14 mouse cellular contexts compared by ENCODE assay signal in genomic region chr12:117386957-117387356, GRCm38 (mm10).
"Had no signal": no experiment of that assay in that cellular context is flagged by ENCODE, and none has a peak within 500 bp of the region (broad histone marks: within the 10 kb centered on the region; RNA-seq: fewer than 3 reads in every experiment).

No protein-coding gene starts in this region.

- H3K4me3 ChIP-seq: layer of hippocampus, adult 2 months; limb, embryonic 13.5 days; midbrain, embryonic 13.5 days; myocyte; neural tube, embryonic 15.5 days had no signal

- ATAC-seq: midbrain, embryonic 13.5 days had no signal

- H3K27me3 ChIP-seq: limb, embryonic 13.5 days; midbrain, embryonic 13.5 days had no signal

- H3K36me3 ChIP-seq: limb, embryonic 13.5 days; midbrain, embryonic 13.5 days; neural tube, embryonic 15.5 days had no signal

- DNase-seq: kidney, postnatal 10 days; kidney, postnatal 4 days; lung, adult 18-20 months; right cerebral cortex, adult 18-20 months; right cerebral cortex, postnatal 25 days; spleen, adult 18-20 months; thymus, adult 18-20 months; thymus, postnatal 14 days had no signal

- H3K27ac ChIP-seq: layer of hippocampus, adult 2 months; limb, embryonic 13.5 days; liver, embryonic 14.5 days; midbrain, embryonic 13.5 days; neural tube, embryonic 15.5 days had no signal

- H3K9me3 ChIP-seq: limb, embryonic 13.5 days; midbrain, embryonic 13.5 days; neural tube, embryonic 15.5 days had no signal

- H3K4me1 ChIP-seq: midbrain, embryonic 13.5 days; neural tube, embryonic 15.5 days had no signal
